Mouse (Mus musculus) ovary, postnatal 10 days (tissue): ENCODE results near the gene Coro2b.

Experiments
- DNase-seq: peaks from one replicate; pipeline ENCODE4 v3.0.0; 2022; ENCODE audit warnings: low spot score

Coro2b gene

GRCm38 (mm10) chr9:62539251-62539711, 2.4 kb upstream of the Coro2b start:
- DNase-seq: no peak

DNA sequence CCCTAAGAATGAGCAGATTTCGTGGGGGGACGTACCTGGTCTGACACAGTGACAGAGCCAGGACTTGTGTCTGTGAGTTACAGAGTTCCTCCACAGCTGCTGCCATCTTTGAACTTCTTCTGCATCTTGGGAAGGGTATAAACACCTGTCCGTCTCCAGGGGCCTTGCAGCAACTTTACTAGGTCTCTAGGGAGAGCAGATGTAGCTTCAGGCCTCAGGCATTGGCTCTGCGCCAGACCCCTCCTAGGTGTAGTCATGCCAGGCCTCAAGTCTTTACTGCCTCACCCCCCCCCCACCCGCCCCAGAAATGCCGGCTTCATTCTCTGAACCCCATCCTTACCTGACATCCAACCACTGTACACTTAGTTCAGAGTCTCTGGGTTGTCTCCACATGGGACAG, 1.1 kb upstream of the Coro2b start:
- no peak for DNase-seq

DNA sequence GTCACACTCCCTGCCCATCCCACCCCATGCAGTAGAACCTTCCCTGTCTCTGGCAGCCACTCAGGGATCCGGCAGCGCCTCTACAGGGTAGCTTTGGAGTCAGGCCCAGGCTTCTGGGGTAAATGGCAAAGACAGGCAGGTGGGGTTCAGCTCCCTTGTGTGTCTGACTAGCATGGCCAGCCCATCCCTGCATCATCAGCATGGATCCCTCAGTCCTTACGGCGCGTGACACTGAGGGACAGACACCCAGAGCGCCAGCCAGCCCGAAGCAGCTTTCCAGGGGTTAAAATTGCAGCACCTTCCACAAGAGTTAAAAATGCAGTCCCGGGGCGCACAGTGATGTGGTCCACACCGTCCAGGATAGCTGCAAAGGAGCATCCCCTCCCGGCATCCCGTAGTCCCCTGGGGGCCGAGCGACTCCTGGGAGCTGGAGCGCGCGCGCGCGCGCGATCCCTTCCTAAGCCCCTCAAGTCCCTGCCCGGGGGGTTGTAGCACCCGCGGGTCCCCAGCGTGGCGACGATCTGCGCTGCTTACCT, 657 bp downstream of the Coro2b start:
- DNase-seq: no peak

DNA sequence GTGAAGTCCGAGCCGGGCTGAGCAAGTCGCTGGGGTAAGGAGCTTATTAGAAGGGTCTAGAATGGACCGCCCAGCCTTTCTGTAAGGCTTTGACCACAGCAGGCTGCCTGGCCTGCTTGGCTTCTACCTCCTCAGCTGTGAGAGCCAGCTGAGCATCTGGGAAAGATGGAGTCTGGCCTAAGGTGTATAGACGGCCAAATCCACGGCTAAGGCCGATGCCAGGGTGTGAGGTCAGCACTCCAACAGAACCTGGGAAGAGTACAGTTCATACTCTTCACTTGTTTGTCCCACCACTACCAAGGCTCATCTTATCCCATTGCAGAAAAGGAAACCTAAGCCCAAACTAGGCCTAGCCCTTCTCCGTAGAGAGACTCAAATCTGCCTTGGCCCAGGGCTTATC, 1.3 kb downstream of the Coro2b start:
- DNase-seq: no peak

DNA sequence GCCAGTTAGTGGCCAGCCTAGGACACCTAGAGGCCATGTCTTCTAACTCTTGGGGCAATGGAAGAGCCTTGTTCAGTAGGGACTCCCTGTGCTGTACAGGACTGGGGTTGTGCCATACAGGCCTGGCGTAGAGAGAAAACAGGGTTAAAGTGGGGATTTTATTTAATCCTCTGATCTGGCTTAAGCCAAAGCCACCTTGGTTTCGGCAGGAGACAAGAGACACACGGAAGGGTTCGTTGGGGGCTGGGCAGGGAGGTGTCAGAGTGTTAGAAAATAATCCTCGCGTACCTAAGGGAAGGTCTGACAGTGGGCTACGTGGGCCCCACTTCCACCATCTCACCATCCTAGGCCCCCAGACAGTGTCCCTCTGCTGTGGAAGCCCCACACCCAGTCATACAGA, 2.2 kb downstream of the Coro2b start:
- DNase-seq: no peak

- no peak for DNase-seq
These were observed 2.7 kb downstream of the Coro2b start for GRCm38 (mm10) chr9:62534158-62534557.

- no peak for DNase-seq
These were observed 4.0 kb downstream of the Coro2b start for GRCm38 (mm10) chr9:62532876-62533275.

- DNase-seq: no peak
These were observed 5.2 kb downstream of the Coro2b start for GRCm38 (mm10) chr9:62531459-62532275.

GRCm38 (mm10) chr9:62528527-62528926, 8.3 kb downstream of the Coro2b start:
- DNase-seq: no peak

- no peak for DNase-seq
These were observed 10.0 kb downstream of the Coro2b start for GRCm38 (mm10) chr9:62526858-62527257.

DNA sequence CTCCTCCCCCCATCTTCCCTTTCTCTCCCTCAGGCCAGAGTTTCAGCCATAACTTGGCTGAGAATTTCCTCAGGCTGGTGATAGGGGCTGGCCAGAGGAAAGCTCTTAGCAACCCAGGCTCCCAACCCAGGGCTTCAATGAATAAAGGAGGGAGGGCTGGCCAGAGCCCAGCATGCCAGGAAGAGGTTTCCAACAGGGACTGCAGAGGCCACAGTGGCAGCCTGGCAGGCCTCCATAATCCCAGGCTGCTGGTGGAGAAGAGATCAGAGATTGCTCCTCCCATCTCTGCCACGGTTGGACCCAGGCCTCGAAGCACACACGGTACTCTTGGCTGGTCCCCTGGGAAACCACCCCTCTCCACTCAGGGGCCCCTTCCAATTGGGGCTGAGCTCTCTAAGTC, 10.4 kb downstream of the Coro2b start:
- no peak for DNase-seq

DNA sequence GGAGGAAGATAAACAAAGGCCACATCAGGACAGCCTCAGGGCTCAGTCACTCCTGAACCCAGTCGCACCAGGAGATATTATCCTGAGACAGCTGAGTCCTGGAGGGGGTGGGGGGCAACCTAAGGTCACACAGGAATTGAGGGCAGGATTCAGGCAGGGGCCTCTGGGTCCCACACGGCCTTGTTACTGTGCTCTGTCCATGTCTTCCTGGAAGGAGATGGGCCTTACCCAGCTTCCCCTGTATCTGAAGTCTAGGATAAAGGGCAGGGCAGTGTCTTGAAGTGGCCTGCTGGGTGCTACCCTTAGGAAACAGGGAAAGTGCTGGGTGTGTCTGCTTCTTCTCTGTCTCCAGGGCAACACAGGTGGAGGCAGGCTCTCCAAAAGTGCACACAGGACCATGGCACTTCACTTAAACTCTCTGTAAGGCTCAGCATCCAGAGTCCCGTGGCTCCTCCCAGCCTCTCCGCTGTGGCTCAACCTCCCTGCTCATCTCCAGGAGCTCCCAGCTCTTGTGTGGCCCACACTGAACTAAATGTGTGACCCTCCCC, 12.0 kb downstream of the Coro2b start:
- no peak for DNase-seq

- no peak for DNase-seq
These were observed 13.9 kb downstream of the Coro2b start for GRCm38 (mm10) chr9:62522791-62523471.

DNA sequence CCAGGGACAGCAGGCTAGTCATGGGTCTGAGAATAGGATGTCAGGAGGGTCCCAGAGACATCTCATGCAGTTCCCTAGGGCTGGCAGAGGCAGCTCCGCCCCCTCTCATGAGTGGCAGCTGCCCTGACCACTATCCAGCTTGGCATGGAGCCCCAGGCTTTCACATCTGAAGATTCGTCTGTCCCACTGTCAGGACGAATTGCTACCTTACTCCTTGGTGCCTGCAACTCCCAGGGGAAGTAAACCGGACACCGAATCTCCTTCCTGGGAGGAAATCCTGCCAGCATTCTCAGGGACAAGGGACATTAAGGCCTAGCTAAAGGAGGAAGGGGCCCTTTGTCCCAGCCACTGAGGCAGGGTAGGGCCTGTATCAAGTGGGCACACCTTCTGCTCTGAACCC, 14.6 kb downstream of the Coro2b start:
- DNase-seq: no peak

DNA sequence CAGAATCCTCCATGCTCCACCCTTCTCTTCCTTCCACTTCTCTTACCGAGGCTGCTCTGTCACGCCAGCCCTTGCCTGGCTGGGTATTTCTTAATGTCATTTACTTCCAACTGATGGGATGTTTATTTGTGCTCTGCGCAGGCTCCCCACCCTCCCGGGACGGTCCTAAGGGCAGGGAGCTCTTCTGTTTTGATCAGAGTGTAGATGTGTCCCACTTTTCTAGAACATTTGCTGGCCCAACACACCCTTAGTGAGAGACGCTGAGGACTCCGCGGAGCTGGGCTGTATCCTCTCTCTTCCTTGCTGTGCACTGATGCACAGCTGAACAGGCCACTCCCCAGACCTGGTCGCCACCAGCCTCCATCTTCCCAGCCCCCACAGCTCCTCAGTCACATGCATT, 15.3 kb downstream of the Coro2b start:
- DNase-seq: no peak

DNA sequence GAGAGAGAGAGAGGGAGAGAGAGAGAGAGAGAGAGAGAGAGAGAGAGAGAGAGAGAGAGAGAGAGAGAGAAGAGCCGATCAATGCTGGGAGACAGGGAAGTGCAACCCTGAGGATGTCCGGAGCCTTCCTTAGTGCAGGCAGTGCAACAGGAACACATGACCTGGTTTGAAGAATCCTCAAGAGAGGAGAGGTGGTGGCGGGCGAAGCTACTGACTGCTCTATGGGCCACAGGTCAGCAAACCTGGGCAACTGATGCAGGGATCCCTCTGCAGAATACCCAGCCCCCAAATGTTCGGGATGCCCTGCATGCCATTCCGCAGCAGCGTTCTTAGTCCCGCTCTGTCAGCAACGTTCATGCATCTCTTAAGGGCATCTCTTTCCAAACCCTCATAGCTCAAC, 15.9 kb downstream of the Coro2b start:
- no peak for DNase-seq

DNA sequence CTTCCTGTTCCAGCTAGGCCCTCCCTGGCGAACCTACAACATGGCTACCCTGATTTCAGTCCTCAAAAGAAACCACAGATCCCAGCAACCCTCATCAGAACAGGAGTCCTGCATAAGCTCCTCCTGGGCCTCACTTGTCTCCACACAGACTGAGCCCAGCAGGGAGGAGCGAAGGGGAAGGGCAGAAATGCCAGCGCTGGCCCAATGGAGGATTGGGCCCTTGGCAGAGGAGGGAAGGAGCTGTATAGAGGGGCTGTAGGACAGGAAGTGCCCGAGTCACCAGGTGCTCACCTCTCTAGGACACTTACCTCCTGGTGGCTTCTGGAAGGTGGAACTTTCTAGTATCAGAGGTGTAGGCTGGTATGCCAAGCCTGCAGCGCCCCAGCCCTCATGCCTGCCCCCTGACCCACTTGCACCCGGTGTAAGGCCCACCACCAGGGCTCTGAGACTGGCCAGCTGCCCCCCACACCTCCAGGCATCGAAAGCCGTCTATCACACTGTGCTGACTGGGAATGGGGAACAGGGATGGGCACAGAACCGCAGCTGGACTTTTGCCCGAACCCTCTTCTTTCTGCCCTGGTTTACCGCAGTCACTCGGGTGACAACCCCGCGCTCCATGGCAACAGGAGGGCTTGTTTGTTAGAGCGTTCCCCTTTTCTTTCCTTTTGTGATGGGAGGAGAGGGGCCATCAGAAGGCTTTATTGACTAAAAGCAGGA, 16.9 kb downstream of the Coro2b start:
- DNase-seq: no peak

DNA sequence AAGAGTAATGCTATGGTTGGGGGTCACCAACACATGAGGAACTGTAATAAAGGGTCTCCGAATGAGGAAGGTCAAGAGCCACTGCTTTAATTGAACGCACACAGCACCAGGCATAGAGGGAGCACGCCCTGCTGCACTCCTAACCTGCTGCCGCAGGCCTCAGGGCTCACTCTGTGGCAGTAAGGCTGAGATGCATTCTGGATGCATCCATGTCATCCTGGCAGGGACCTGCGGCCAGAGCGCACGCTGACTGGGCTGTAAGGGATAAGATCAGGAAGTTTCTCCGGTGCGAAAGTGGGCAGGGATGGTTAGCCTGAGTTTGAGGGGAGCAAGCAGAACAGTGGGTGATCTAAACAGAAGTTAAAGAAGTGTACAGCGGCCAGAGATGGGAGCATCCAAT, 17.5 kb downstream of the Coro2b start:
- no peak for DNase-seq

- no peak for DNase-seq
These were observed 18.3 kb downstream of the Coro2b start for GRCm38 (mm10) chr9:62518572-62518971.

DNA sequence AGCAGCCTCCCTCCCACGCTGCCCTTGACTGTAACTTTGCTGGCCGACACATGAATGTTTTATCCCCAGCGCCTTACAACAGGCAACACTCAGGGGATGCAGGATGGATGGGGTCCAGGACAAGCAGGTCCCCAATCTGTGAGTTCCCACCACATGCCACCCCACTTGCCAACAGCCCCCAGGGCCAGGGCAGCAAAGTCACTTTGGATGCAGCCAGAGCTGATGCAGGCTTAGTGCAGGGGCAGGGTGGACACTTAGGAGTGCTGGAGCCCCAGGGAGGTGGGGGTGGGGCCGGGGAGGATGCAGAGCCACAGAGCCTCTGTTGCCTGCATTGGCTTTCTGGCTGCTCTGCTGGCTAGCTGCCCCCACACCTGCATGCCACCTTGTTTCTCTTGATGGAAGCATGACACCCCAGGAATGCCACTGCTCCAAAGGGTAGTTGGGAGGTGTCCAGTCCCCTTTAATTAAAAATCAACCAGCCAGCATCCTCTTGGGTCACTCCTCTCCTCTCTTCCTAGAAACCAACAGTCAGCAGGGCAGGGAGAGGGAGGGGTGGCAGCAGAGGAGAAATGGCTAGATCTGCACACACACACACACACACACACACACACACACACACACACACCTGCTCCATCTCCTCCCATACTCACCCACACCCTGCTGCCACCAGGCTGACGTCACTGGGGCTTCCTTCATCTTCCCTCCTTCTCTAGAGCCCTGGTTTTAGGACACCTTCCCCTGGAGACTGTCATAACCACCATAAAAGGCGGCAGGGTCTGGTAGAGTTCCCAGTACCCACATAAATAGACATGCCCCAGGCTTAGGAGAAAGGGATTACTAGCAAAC, 19.5 kb downstream of the Coro2b start:
- DNase-seq: no peak

- no peak for DNase-seq
These were observed 21.7 kb downstream of the Coro2b start for GRCm38 (mm10) chr9:62515138-62515537.
